Mouse (Mus musculus): ENCODE measurements around the gene Pigp. TPM values are rescaled to one million over a fixed set of nuclear protein-coding genes. Genes with fewer than 3 reads are reported as not detected.

Gene Pigp
- polyA plus RNA-seq (2015; fragmentation: Nextera tagmentation; extraction: Ambion mirVana): 113 and 121 TPM in 2 replicates

DNA sequence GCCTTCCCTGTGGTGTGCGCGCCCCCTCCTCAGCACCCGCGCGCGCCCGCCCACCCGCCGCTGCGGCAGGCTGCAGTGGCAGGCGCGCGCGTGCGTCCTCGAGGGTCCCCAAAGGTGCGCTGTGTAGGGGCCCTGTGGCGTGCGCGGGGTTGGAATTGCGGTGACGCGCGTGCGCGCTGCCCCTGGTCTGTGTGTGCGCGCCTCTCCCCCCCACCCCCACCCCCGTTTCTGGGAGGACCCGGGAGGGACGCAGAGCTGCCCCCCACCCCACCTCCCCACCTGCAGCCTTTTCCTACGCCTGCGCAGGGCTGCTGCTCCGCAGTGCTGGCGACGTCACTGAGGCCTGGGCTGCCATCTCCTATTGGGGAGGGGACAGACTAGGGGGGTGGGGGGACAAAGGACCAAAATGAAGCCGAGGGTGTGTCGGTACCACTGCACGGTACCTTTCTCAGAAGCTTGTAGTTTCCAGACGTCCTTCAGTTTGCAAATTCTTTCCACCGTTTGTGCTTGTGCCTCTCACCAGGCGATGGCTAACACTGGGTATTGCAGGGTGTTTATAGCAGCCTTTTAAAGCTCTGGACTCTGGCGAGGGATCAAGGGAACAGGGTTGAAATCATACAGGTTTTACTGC is at the start of gene Pigp:
Pigp (minus strand) TSS at position 542 of the 631 bp plus-strand sequence.
- WGBS: under 1% methylated on average over 29 of the region's 43 CpGs
- no peaks in the 10 kb centered on the region for H3K27me3 ChIP-seq
- ATAC-seq (replicated peaks): peak; percentile 90

DNA sequence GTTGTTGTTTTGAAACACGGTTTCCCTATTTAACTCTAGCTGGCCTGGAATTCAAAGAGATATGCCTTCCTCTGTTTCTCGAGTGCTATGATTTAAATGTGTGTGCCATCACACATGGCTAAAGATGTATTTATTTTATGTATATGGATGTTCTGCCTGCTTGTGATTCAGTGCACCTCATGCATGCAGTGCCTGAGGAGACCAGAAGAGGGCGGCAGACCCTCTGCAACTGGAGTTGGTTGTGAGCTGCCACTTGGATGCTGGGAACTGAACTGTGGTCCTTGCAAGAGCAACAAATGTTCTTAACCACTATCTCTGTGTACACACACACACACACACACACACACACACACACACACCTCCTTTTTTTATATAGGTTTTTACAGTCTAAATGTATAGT is 48.9 kb upstream of the Pigp start:
- no peaks in the 10 kb centered on the region for H3K9me3 ChIP-seq
- no peak overlapping the region for H3K4me2 ChIP-seq (replicated peaks)
- no peak for ATAC-seq (replicated peaks)
- no peak overlapping the region for H3K27ac ChIP-seq (replicated peaks)
- H3K36me3 ChIP-seq: peaks cover 83% of the 10 kb centered on the region
- no peaks in the 10 kb centered on the region for H3K27me3 ChIP-seq
- no peaks in the 10 kb centered on the region for H3K4me1 ChIP-seq
- 99% methylated on average over 3 of the region's 3 CpGs for WGBS
- H3K9ac ChIP-seq (replicated peaks): no peak overlapping the region
- H3K4me3 ChIP-seq: no peak overlapping the region

More for the DNA sequence above, at the start of gene Pigp:
- no peaks in the 10 kb centered on the region for H3K9me3 ChIP-seq
- H3K27ac ChIP-seq (replicated peaks): peak within 1 kb of the TSS; percentile 100
- H3K4me1 ChIP-seq: peaks cover 47% of the 10 kb centered on the region
- no peaks in the 10 kb centered on the region for H3K36me3 ChIP-seq
- H3K4me2 ChIP-seq (replicated peaks): peak within 1 kb of the TSS; percentile 47
- peak within 1 kb of the TSS; percentile 98 for H3K4me3 ChIP-seq
- H3K9ac ChIP-seq (replicated peaks): peak within 1 kb of the TSS; percentile 100

DNA sequence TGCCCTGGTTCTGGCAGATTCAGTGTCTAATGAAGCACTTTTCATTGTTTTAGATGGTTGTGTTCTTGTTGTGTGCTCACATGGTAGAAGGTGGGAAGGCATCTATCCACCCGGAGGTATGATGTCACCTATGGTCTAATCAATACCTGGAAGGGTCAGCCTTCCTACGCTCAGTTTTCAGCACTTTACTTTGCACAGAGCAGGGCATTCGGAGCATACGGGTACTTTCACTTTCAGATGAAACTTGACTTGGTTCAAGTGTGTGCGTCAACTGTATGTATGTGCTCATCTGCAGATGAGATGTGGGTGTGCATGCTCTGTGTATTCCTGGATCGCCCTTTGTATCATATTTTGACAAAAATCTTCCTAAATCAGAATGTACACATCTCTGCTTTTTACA is 42.5 kb upstream of the Pigp start:
- WGBS: 95% methylated on average over 6 of the region's 6 CpGs
- Histone ChIP-seq H3K36me3 (peaks cover 71% of the 10 kb centered on the region), H3K4me1 (no peaks in the 10 kb centered on the region), H3K9me3 (no peaks in the 10 kb centered on the region), H3K27me3 (no peaks in the 10 kb centered on the region), H3K4me3 (no peak overlapping the region), H3K4me2 (replicated peaks) (no peak overlapping the region), H3K27ac (replicated peaks) (no peak overlapping the region), H3K9ac (replicated peaks) (no peak overlapping the region)
- ATAC-seq (replicated peaks): no peak

DNA sequence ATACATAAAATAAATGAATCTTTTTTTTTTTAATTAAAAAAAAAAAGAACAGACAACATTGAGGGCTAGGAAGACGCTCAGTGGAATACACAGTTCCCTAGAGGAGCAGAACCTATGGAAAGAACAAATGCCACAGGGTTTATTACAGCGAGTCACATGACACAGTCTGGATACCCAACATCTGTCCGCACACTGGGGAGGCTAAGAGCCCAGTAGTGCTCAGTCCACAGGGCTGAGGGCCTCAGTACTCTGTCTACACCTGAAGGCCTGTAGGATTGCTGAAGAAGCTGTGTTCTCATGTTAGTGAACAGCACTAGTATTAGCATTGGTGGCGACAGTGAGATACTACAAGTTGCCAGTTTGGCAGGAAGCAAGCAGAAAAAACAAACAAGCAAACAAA is 41.1 kb upstream of the Pigp start:
- Histone ChIP-seq H3K36me3 (peaks cover 69% of the 10 kb centered on the region), H3K27me3 (no peaks in the 10 kb centered on the region), H3K9me3 (no peaks in the 10 kb centered on the region), H3K4me1 (no peaks in the 10 kb centered on the region), H3K4me3 (no peak overlapping the region), H3K9ac (replicated peaks) (no peak overlapping the region), H3K27ac (replicated peaks) (no peak overlapping the region), H3K4me2 (replicated peaks) (no peak overlapping the region)
- 93% methylated on average over 4 of the region's 4 CpGs for WGBS
- 0 out of 2 replicates have a peak, but pooled peaks have one; percentile 29 for ATAC-seq (replicated peaks)

DNA sequence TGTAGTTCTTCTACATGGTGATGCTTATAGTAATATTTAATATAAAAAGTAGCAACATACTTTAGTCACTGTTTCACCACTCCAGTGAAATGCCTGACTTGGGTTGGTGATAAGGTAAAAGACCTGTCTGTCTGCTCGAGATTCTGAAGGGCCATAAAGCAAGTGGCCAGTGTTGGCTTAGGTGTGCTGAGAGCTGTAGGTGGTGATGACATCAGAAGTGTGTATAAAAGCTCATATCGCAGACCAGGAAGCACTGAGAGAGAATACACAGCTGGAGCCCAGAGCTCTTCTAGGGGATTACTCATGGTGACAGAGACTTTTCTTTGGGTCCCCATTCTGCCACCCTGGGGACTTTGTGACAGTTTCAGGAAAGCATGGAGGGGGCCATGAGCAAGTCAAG is 40.6 kb upstream of the Pigp start:
- H3K4me3 ChIP-seq: no peak overlapping the region
- H3K27ac ChIP-seq (replicated peaks): no peak overlapping the region
- H3K27me3 ChIP-seq: no peaks in the 10 kb centered on the region
- H3K4me2 ChIP-seq (replicated peaks): no peak overlapping the region
- no peak for ATAC-seq (replicated peaks)
- no peak overlapping the region for H3K9ac ChIP-seq (replicated peaks)
- WGBS: 95% methylated on average over 2 of the region's 2 CpGs
- no peaks in the 10 kb centered on the region for H3K4me1 ChIP-seq
- H3K36me3 ChIP-seq: peaks cover 69% of the 10 kb centered on the region
- no peaks in the 10 kb centered on the region for H3K9me3 ChIP-seq

DNA sequence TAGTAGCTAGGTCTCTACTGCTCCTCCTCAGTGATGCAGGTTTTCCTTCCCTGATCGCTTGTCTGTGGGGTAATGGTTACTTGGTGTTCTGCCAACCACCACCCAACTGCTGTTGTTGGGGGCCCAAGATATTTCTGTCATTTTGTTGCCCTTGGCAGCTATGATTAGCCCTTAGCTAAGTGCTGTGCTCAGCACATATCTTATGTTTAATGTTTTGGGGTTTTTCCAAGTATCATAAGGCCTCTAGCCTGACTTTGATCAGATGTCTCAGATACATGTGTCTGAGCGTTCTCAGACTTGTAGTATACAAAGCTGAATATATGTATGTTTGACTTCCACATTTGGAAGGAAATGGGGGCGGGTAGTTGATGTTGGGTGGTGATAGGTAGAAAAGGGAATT is 39.6 kb upstream of the Pigp start:
- Histone ChIP-seq H3K9ac (replicated peaks) (no peak overlapping the region), H3K4me3 (no peak overlapping the region), H3K27ac (replicated peaks) (no peak overlapping the region), H3K4me2 (replicated peaks) (no peak overlapping the region), H3K27me3 (no peaks in the 10 kb centered on the region), H3K9me3 (no peaks in the 10 kb centered on the region), H3K4me1 (no peaks in the 10 kb centered on the region), H3K36me3 (peaks cover 69% of the 10 kb centered on the region)
- ATAC-seq (replicated peaks): no peak
- 78% methylated on average over 3 of the region's 3 CpGs for WGBS

DNA sequence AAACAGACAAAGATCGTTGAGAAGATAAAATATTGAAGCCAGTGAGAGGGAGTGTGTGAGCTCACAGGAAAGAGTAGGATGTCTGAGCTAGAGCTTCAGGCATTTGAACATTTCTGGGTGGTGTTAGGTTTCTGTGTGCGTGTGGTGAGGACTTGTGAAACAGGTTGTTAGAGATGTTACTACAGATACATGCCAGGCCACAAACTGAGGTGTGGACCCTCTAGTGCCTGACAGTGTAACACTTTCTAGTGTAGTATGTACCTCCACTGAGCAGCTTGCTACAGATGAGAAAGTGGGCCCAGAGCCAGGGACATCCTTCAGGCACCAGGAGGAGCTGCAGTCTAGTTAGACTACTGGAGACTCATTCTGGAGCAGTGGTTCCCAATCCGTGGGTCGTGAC is 30.5 kb upstream of the Pigp start:
- Histone ChIP-seq H3K4me1 (0 out of 2 replicates have a peak, but pooled peaks cover 8% of the 10 kb centered on the region), H3K4me2 (replicated peaks) (no peak overlapping the region), H3K4me3 (no peak overlapping the region), H3K9ac (replicated peaks) (no peak overlapping the region), H3K27ac (replicated peaks) (no peak overlapping the region), H3K27me3 (no peaks in the 10 kb centered on the region), H3K36me3 (peaks cover 26% of the 10 kb centered on the region), H3K9me3 (no peaks in the 10 kb centered on the region)
- 93% methylated on average over 4 of the region's 4 CpGs for WGBS
- ATAC-seq (replicated peaks): no peak

DNA sequence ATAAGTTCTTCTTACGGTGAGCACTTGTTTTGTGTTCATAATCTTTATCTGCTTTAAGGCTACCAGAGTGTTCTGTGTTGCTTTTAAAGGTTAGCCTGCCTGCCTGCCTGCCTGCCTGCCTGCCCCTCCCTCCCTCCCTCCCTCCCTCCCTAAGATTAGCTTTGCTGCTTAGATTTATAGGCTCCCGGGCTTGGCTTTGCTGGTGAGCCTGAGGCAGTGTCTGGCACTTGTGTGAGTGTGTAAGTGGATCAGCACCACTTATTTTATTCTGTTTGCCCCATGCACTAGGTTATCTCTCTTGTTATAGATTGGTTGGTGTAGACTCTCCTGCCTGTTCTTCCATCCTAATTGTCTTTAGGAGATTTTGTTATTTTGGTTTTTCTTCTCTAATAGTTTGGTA is 30.0 kb upstream of the Pigp start:
- Histone ChIP-seq H3K27ac (replicated peaks) (no peak overlapping the region), H3K9me3 (no peaks in the 10 kb centered on the region), H3K4me3 (no peak overlapping the region), H3K27me3 (no peaks in the 10 kb centered on the region), H3K4me1 (0 out of 2 replicates have a peak, but pooled peaks cover 8% of the 10 kb centered on the region), H3K36me3 (peaks cover 25% of the 10 kb centered on the region), H3K9ac (replicated peaks) (no peak overlapping the region), H3K4me2 (replicated peaks) (no peak overlapping the region)
- ATAC-seq (replicated peaks): no peak
- WGBS: 46% methylated on average over 2 of the region's 2 CpGs

DNA sequence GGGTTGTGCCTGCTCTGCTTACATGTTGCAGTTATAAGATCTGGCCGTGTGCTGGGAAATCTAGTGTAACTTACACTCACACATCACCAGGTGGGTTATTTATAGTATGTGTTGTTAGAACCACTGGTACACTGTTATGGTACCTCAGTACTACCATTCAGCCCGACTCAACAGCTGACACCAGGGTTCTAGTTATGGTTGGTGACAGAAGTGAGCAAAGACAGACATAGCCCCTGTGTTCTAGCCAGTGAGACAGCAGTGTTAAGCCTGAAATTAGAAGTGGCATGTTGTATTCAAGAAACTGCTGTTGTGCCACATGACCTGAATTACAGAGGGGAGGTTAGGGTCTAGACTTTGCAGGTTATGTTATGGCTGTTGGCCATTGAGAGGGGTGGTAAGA is 27.5 kb upstream of the Pigp start:
- no peak for ATAC-seq (replicated peaks)
- WGBS: 88% methylated on average over 2 of the region's 2 CpGs

DNA sequence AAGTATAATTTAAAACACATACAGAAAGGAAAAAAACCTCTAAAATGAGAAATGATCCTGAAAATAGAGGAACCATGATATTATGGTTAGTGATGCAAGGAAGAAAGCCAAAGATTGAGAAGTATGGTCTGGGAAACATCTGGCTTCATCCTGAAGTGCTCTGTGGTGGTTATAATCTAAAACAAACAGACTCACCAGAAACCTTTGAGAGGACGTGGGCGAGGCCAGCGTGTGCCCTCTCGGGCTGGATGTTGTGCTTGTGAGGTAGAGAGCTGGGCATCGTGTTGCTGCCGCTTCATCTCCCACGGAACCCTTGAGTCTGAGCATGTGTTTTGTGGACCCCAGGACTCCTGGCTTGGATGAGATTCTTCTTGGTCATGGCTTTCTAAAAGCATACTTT is 25.0 kb upstream of the Pigp start:
- whole genome bisulfite sequencing: 93% methylated on average over 7 of the region's 7 CpGs

More for the DNA sequence above, 27.5 kb upstream of the Pigp start:
- no peak overlapping the region for H3K9ac ChIP-seq (replicated peaks)
- H3K36me3 ChIP-seq: peaks cover 27% of the 10 kb centered on the region
- H3K4me2 ChIP-seq (replicated peaks): no peak overlapping the region
- H3K27ac ChIP-seq (replicated peaks): no peak overlapping the region
- H3K4me1 ChIP-seq: 0 out of 2 replicates have a peak, but pooled peaks cover 8% of the 10 kb centered on the region
- no peak overlapping the region for H3K4me3 ChIP-seq
- H3K27me3 ChIP-seq: no peaks in the 10 kb centered on the region
- H3K9me3 ChIP-seq: no peaks in the 10 kb centered on the region

DNA sequence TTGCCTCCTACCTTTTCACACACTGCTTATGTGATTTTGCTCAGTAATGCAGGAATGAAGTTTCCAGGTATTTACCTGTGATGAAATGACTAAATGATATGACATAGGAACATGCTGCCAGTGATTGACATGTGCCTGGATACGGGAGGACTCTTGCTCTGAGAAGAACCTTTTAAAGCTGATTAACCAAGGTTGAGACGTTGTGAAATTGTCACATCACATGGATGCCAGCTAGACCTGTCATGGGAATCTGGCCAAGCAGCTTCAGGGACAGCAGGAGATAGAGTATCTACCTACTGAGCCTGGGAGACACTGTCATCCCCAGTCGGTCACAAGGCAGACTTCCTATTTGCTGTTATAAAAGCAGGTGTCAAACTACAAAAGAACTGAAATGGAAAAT is 23.4 kb upstream of the Pigp start:
- WGBS: 66% methylated on average over 3 of the region's 3 CpGs
- ATAC-seq (replicated peaks): no peak
- no peak overlapping the region for H3K4me3 ChIP-seq

More for the DNA sequence above, 25.0 kb upstream of the Pigp start:
- H3K9me3 ChIP-seq: no peaks in the 10 kb centered on the region
- H3K27me3 ChIP-seq: no peaks in the 10 kb centered on the region
- no peak overlapping the region for H3K4me3 ChIP-seq
- no peak overlapping the region for H3K9ac ChIP-seq (replicated peaks)
- peaks cover 22% of the 10 kb centered on the region for H3K36me3 ChIP-seq
- no peak overlapping the region for H3K27ac ChIP-seq (replicated peaks)
- no peak for ATAC-seq (replicated peaks)
- H3K4me1 ChIP-seq: peaks cover 7% of the 10 kb centered on the region; the same call in 1 of the 2 replicates
- H3K4me2 ChIP-seq (replicated peaks): no peak overlapping the region

DNA sequence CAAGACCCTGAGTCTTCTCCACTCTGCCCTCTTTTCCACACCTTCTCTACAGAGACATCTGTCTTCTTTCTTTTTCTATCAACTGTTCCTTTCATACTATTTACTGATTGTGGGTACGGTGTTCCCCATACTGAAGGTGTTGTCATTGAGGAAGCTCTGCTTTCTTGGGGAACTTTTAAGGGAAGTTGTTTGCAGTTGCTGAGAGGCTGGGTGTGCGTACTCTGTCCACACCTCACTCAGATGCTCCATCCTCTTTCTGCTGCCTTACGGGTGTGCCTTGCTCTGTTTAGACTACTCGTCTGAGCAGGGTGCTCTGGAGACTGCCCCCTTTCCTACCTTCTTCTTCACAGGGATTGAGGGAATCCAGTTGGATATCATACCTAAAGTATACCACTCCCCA is 20.7 kb upstream of the Pigp start:
- ATAC-seq (replicated peaks): no peak
- H3K9ac ChIP-seq (replicated peaks): no peak overlapping the region
- no peaks in the 10 kb centered on the region for H3K27me3 ChIP-seq
- no peak overlapping the region for H3K27ac ChIP-seq (replicated peaks)
- H3K4me1 ChIP-seq: peaks cover 7% of the 10 kb centered on the region; the same call in 1 of the 2 replicates
- no peaks in the 10 kb centered on the region for H3K9me3 ChIP-seq
- H3K4me3 ChIP-seq: no peak overlapping the region
- peaks cover 22% of the 10 kb centered on the region for H3K36me3 ChIP-seq
- WGBS: 86% methylated on average over 4 of the region's 4 CpGs
- H3K4me2 ChIP-seq (replicated peaks): no peak overlapping the region

More for the DNA sequence above, 23.4 kb upstream of the Pigp start:
- Histone ChIP-seq H3K9ac (replicated peaks) (no peak overlapping the region), H3K4me2 (replicated peaks) (no peak overlapping the region), H3K27ac (replicated peaks) (no peak overlapping the region), H3K27me3 (no peaks in the 10 kb centered on the region), H3K9me3 (no peaks in the 10 kb centered on the region), H3K4me1 (peaks cover 2% of the 10 kb centered on the region; the same call in 1 of the 2 replicates), H3K36me3 (peaks cover 22% of the 10 kb centered on the region)

DNA sequence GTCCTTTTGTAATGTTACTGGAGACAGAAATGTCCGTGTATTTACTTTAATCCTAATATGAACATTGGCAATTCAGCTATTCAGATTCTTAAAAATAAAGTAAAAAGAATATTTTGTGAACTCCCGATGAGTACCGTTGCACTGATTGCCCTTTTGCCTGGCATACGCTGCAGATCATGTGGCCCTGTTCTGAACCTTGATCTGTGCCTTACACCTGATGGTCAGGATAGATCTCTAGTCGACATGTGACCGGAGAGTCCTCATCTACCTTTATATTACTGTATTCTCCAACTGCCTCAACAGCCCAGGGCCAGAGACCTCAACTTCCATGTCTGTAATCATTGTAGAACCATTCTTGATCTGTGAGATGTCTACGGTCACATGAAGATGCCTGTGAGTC is 16.0 kb upstream of the Pigp start:
- Histone ChIP-seq H3K4me3 (no peak overlapping the region), H3K9me3 (no peaks in the 10 kb centered on the region), H3K4me2 (replicated peaks) (no peak overlapping the region), H3K27ac (replicated peaks) (no peak overlapping the region), H3K4me1 (peaks cover 16% of the 10 kb centered on the region; the same call in 1 of the 2 replicates), H3K27me3 (no peaks in the 10 kb centered on the region), H3K36me3 (no peaks in the 10 kb centered on the region; the same call in 1 of the 2 replicates), H3K9ac (replicated peaks) (no peak overlapping the region)
- ATAC-seq (replicated peaks): no peak
- WGBS: 94% methylated on average over 7 of the region's 7 CpGs
